Mouse (Mus musculus): Measurements from ENCODE around the gene Slc25a13.

Slc25a13 gene

GRCm38 (mm10) chr6:6173166-6173934 lies 43.6 kb downstream of the Slc25a13 start:
- no peak for DNase-seq (ENCODE audit: extremely low spot score, low spot score)

- DNase-seq (ENCODE audit: extremely low spot score, low spot score) = no peak
These were observed 48.3 kb downstream of the Slc25a13 start for GRCm38 (mm10) chr6:6168566-6169134.

- no peak for DNase-seq (ENCODE audit: extremely low spot score, low spot score)
These were observed 49.4 kb downstream of the Slc25a13 start for GRCm38 (mm10) chr6:6167339-6168126.

GRCm38 (mm10) chr6:6162993-6163623 lies 53.9 kb downstream of the Slc25a13 start:
- no peak for DNase-seq (ENCODE audit: extremely low spot score, low spot score)

- DNase-seq (ENCODE audit: extremely low spot score, low spot score) = no peak
These were observed 54.8 kb downstream of the Slc25a13 start for GRCm38 (mm10) chr6:6162146-6162545.

- no peak for DNase-seq (ENCODE audit: extremely low spot score, low spot score)
These were observed 56.1 kb downstream of the Slc25a13 start for GRCm38 (mm10) chr6:6160645-6161426.

- no peak for DNase-seq (ENCODE audit: extremely low spot score, low spot score)
These were observed 57.6 kb downstream of the Slc25a13 start for GRCm38 (mm10) chr6:6159221-6159859.

- no peak for DNase-seq (ENCODE audit: extremely low spot score, low spot score)
These were observed 63.5 kb downstream of the Slc25a13 start for GRCm38 (mm10) chr6:6153426-6153825.

GRCm38 (mm10) chr6:6150811-6151210 lies 66.2 kb downstream of the Slc25a13 start:
- DNase-seq (ENCODE audit: extremely low spot score, low spot score) = no peak

- DNase-seq (ENCODE audit: extremely low spot score, low spot score) = no peak
These were observed 67.2 kb downstream of the Slc25a13 start for GRCm38 (mm10) chr6:6149751-6150150.

GRCm38 (mm10) chr6:6149329-6149728 lies 67.6 kb downstream of the Slc25a13 start:
- no peak for DNase-seq (ENCODE audit: extremely low spot score, low spot score)

GRCm38 (mm10) chr6:6145412-6145811 lies 71.6 kb downstream of the Slc25a13 start:
- DNase-seq (ENCODE audit: extremely low spot score, low spot score) = no peak

GRCm38 (mm10) chr6:6143525-6143924 lies 73.4 kb downstream of the Slc25a13 start:
- DNase-seq (ENCODE audit: extremely low spot score, low spot score) = no peak

- no peak for DNase-seq (ENCODE audit: extremely low spot score, low spot score)
These were observed 76.6 kb downstream of the Slc25a13 start for GRCm38 (mm10) chr6:6140370-6140769.

- no peak for DNase-seq (ENCODE audit: extremely low spot score, low spot score)
These were observed 77.9 kb downstream of the Slc25a13 start for GRCm38 (mm10) chr6:6139061-6139460.

GRCm38 (mm10) chr6:6136812-6137211 lies 80.2 kb downstream of the Slc25a13 start:
- no peak for DNase-seq (ENCODE audit: extremely low spot score, low spot score)

GRCm38 (mm10) chr6:6134935-6135334 lies 82.0 kb downstream of the Slc25a13 start:
- DNase-seq (ENCODE audit: extremely low spot score, low spot score) = no peak

GRCm38 (mm10) chr6:6133556-6134050 lies 83.4 kb downstream of the Slc25a13 start:
- no peak for DNase-seq (ENCODE audit: extremely low spot score, low spot score)

- DNase-seq (ENCODE audit: extremely low spot score, low spot score) = no peak
These were observed 84.9 kb downstream of the Slc25a13 start for GRCm38 (mm10) chr6:6132047-6132446.

- DNase-seq (ENCODE audit: extremely low spot score, low spot score) = no peak
These were observed 91.4 kb downstream of the Slc25a13 start for GRCm38 (mm10) chr6:6125620-6126019.

All from neural tube, embryonic 10.5 days (tissue).